Mouse (Mus musculus) brain, embryonic 18.5 days (tissue): ENCODE measurements around the gene Nkrf.

ENCODE experiments used
- DNase-seq: peaks from one replicate; pipeline ENCODE4 v3.0.0-alpha.2; 2012; ENCODE audit warnings: low read depth, low spot score

The Nkrf gene

DNA sequence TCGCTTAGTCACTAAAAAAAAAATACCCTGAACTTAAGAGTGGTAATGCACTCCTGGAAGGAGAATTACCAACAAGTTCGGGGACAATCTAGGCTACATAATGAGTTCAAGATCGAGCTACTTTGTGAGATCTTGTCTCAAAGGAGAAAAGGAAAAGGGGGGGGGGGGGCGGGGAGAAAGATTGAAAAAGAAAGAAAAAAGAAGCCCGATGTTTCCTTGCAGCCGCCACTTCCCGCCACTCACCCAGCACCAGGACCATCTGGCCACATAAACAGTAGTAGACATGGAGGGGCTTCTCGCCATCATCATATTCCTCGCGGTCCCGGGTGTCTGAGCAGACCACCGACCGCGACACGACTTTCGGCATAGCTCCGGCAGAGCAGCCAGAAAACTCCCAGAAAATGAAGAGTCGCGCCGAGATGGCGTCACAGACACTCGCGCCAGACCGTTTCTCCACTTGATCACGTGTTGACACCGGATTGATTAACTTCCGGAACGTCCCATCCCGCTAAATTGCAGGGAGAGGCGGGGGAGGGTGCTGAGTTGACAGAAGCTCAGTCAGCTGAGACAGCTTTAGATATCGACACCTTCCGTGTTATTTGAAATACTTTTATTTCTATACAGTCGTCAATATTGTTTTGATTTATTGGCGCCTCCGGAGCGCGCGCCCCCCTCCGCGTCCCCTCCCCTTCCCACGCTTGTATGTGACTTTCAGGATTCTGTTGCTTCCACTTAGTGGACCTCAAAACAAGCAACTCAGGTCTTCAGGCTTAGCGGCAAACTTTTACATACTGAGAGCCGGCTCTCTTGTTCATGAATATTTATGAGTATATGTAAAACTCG, 38.7 kb downstream of the Nkrf start:
- DNase-seq, result peak; percentile 71

DNA sequence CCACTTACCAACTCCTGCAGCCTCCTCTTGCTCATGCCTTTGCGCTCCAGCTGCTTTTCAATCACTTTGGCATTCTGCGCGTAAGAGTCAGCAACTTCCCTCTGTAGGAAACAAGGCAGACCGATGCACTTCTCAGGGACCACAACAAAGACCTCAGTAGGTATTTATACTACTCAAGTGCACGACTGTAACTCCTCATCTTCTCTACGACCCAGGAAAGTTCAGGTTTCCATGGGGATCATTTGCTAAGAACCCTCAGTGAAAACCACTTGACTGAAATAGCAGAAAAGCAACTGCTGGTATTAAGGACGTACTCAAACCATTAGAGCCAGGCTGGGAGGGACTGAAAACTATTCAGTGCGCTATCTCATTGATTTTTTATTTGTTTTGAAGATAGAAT, 50.1 kb downstream of the Nkrf start:
- DNase-seq, result no peak

DNA sequence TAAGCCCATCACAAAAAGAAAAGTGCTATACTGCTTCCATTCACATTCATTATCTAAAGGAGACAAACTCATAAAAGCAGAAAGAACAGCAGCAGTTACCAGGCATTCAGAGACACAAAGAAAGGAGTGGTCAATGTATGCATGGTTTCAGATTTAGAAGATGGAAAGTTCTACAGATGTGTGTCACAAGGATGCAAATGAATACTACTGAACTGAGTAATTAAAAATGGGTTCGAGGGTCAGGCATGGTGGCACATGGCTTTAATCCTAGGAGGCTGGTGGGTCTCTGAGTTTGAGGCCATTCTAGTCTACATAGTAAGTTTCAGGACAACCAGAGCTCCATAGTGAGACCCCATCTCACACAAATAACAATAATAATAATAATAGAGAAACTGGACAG, 55.5 kb downstream of the Nkrf start:
- DNase-seq, result no peak

DNA sequence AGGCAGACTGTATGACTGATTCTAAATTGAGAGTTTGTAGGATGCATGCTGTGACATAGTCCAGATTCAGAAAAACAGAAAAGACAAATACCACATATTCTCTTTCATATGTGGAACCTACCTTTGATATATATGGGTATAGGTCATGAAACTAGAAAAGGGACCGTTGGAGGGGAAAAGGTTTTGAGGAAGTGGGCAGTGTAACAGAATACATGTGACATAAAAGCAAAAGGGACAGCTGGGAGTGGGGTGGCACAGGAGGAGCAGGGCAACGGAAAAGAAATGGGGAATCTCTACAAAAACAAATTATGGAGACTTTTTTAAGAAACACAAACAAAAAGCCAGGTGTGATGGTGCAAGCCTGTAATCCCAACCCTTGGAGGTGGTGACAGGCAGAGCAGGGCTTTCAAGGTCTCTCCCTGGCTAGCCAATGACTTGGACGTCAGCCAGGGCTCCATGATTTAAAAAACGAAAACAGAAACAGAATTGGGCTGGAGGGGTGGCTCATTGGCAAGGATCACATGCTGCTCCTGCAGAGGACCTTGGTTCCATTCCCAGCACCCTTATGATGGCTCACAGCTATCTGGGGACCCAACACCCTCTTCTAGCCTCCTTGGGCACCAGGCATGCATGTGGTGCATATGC, 59.2 kb downstream of the Nkrf start:
- DNase-seq, result no peak

DNA sequence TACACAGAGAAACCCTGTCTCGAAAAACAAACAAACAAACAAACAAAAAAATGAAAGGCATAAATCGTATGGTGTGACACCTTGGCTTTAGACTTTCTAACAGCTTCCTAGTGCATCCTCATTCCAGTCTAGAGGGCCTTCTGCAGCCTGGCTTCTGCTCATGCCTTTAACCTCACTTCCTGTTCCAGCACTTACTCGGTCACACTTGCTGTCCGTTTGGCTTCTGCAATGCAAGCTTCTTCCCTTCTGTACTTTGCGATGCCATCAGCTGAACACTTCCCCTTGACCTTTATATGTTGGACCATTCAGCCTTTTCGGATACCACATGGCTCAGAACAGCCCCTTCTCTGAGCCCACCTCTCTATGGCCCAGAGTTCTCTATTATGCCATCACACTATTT, 61.0 kb downstream of the Nkrf start:
- no peak for DNase-seq

DNA sequence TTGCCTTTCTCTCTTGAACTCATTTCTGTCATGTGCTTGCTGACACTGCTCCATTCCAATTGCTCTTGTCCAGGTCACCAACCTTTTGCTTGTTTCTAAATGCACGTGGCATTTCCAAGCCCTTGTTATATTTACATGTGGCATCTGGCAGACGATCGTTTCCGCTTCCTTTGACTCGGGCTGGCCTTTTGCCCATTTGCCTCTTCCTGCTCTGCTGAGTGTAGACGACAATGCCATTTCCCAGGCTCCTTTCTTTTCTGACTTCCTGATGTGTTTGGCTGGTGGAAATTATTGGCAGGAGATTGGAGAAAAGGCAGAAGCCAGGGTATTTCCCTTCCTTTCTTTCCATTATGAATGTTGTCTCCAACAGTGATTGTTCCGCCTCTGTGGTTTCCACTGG, 63.3 kb downstream of the Nkrf start:
- no peak for DNase-seq
